20 mouse cellular contexts compared by ENCODE assay signal in the genomic region with DNA sequence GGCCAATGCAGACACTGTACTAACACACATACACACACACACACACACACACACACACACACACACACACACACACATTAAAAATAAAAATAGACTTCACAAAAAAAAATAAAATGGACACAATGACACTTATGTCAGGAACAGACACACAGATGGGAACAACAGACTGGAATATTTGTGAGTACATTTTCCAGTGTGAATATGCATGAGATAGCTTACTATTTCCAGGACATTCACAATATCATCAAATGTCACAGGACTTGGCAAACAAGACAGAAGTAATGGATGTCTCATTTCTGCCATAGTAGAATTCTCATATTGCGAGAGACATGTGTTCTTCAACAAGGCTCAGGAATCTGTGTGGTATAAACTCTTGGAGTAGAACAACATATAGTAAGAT.
"Had no signal": no experiment of that assay in that cellular context is flagged by ENCODE, and none has a peak within 500 bp of the region (broad histone marks: within the 10 kb centered on the region; RNA-seq: fewer than 3 reads in every experiment).

No protein-coding gene starts in this region.

- H3K27me3 ChIP-seq: kidney, embryonic 15.5 days; limb, embryonic 13.5 days; liver, embryonic 12.5 days; liver, embryonic 15.5 days; lung, embryonic 15.5 days; megakaryocyte, embryonic 14.5 days; midbrain, embryonic 13.5 days; neural tube, embryonic 13.5 days had no signal

- H3K9ac ChIP-seq: kidney, embryonic 15.5 days; limb, embryonic 13.5 days; liver, embryonic 12.5 days; liver, embryonic 15.5 days; lung, embryonic 15.5 days; midbrain, embryonic 13.5 days; neural tube, embryonic 13.5 days had no signal

- H3K36me3 ChIP-seq: kidney, embryonic 15.5 days; limb, embryonic 10.5 days; limb, embryonic 13.5 days; liver, embryonic 12.5 days; liver, embryonic 15.5 days; lung, embryonic 15.5 days; midbrain, embryonic 10.5 days; midbrain, embryonic 13.5 days; neural tube, embryonic 13.5 days had no signal

- H3K27ac ChIP-seq: kidney, embryonic 15.5 days; limb, embryonic 10.5 days; limb, embryonic 13.5 days; liver, embryonic 12.5 days; liver, embryonic 15.5 days; lung, embryonic 15.5 days; midbrain, embryonic 10.5 days; midbrain, embryonic 13.5 days; neural tube, embryonic 13.5 days had no signal

- DNase-seq: kidney, postnatal 10 days; liver; lung, adult 18-20 months; lung, postnatal 10 days; lung, postnatal 36 days; thymus, adult 2 months; thymus, postnatal 14 days; thymus, postnatal 4 days had no signal

- H3K4me3 ChIP-seq: kidney, embryonic 15.5 days; limb, embryonic 10.5 days; limb, embryonic 13.5 days; liver, embryonic 12.5 days; liver, embryonic 15.5 days; lung, embryonic 15.5 days; megakaryocyte, embryonic 14.5 days; midbrain, embryonic 10.5 days; midbrain, embryonic 13.5 days; myocyte; neural tube, embryonic 13.5 days had no signal

- H3K4me2 ChIP-seq: kidney, embryonic 15.5 days; limb, embryonic 13.5 days; liver, embryonic 12.5 days; liver, embryonic 15.5 days; lung, embryonic 15.5 days; midbrain, embryonic 13.5 days; neural tube, embryonic 13.5 days had no signal

- ATAC-seq: liver, embryonic 12.5 days; midbrain, embryonic 13.5 days; midbrain, embryonic 16.5 days had no signal

- H3K9me3 ChIP-seq: kidney, embryonic 15.5 days; limb, embryonic 10.5 days; limb, embryonic 13.5 days; liver, embryonic 12.5 days; liver, embryonic 15.5 days; lung, embryonic 15.5 days; megakaryocyte, embryonic 14.5 days; midbrain, embryonic 10.5 days; midbrain, embryonic 13.5 days; neural tube, embryonic 13.5 days had no signal

- H3K4me1 ChIP-seq: kidney, embryonic 15.5 days; liver, embryonic 12.5 days; liver, embryonic 15.5 days; lung, embryonic 15.5 days; megakaryocyte, embryonic 14.5 days; midbrain, embryonic 13.5 days; neural tube, embryonic 13.5 days had no signal
